Mouse (Mus musculus): ENCODE results near the gene Osbpl8.

DNA sequence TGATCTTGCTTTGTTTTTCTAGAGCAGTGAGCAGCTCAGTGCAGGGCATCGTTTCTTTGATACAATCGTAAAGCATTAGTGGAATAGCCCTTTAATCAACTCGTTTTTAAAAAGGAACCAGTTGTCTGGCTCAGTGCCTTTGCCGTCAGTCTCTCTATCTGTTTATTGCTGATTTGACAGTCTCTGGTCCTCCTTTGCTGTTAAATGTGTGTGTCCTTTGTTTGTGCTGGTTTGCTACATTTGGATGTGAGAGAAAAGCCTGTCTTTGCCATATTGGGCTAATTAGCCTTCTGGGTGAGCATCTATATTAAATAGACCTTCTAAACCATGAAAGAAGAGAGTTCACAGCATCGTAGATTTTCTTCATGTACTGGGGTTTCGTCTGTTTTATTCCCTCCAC lies 83.6 kb downstream of the Osbpl8 start:
- TF ChIP-seq MXI1 (IDR thresholded peaks at IDR 0.05; ENCODE audit: low read depth, low read length), result no peak
- TF ChIP-seq ELF1 (IDR thresholded peaks at IDR 0.05; ENCODE audit: low read depth, low read length), result no peak
- no peak for TF ChIP-seq EP300 (IDR thresholded peaks at IDR 0.05; ENCODE audit: low read length)

All from CH12.LX (cell line).